Mouse (Mus musculus) intestine, embryonic 15.5 days (tissue): ENCODE measurements around the gene Parp9. TPM values are rescaled to one million over a fixed set of nuclear protein-coding genes. Genes with fewer than 3 reads are reported as not detected.
"Not testable (repeated sequence)": the region's sequence is repeated elsewhere in the genome, so short reads cannot be mapped to it uniquely, and the experiment has no call there.

Source experiments
- ATAC-seq: fragments of 200-750 bp; cut with Nextera tagmentation; 2 replicates; pipeline ENCODE4 v1.8.0; 2017; ENCODE audit warnings: moderate TSS enrichment, moderate library complexity
- H3K27ac ChIP-seq: fragments of 300-500 bp; sonication (generic); 2 replicates; pipeline ENCODE4 v1.5.1; 2015; ENCODE audit warnings: mild to moderate bottlenecking, inconsistent platforms
- H3K27me3 ChIP-seq: fragments of 300-500 bp; sonication (generic); replicated peaks from 2 replicates; pipeline ENCODE4 v1.6.1; 2015; ENCODE audit warnings: inconsistent platforms
- H3K36me3 ChIP-seq: fragments of 300-500 bp; sonication (generic); 2 replicates; pipeline ENCODE4 v1.6.1; 2015; ENCODE audit warnings: inconsistent platforms
- H3K4me1 ChIP-seq: fragments of 300-500 bp; sonication (generic); replicated peaks from 2 replicates; pipeline ENCODE4 v1.6.1; 2015; ENCODE audit warnings: inconsistent platforms
- H3K4me2 ChIP-seq: fragments of 300-500 bp; sonication (generic); replicated peaks from 2 replicates; pipeline ENCODE4 v1.6.1; 2015; ENCODE audit warnings: mild to moderate bottlenecking, inconsistent platforms
- H3K4me3 ChIP-seq: fragments of 300-500 bp; sonication (generic); replicated peaks from 2 replicates; pipeline ENCODE4 v1.5.1; 2015; ENCODE audit warnings: inconsistent platforms
- H3K9ac ChIP-seq: fragments of 300-500 bp; sonication (generic); 2 replicates; pipeline ENCODE4 v1.6.1; 2015; ENCODE audit warnings: inconsistent platforms
- H3K9me3 ChIP-seq: fragments of 300-500 bp; sonication (generic); 2 replicates; pipeline ENCODE4 v1.6.1; 2016; ENCODE audit warnings: inconsistent platforms
- WGBS: fragments of 180-500 bp; shearing (Covaris S2); methylation state at CpG from one replicate; pipeline ENCODE4 v1.1.7; 2015; 5-methylcytosine and 5-hydroxymethylcytosine counted together
- polyA plus RNA-seq: library from polyadenylated mRNA; unstranded; fragments of >200 nt; fragmentation: Nextera tagmentation; extraction: Ambion mirVana; gene quantifications from 2 replicates; pipeline ENCODE4 v1.2.1, GENCODE M21; 2015

The Parp9 gene
- polyA plus RNA-seq, 1 experiment from 2014 or later, result 14.0 TPM

DNA sequence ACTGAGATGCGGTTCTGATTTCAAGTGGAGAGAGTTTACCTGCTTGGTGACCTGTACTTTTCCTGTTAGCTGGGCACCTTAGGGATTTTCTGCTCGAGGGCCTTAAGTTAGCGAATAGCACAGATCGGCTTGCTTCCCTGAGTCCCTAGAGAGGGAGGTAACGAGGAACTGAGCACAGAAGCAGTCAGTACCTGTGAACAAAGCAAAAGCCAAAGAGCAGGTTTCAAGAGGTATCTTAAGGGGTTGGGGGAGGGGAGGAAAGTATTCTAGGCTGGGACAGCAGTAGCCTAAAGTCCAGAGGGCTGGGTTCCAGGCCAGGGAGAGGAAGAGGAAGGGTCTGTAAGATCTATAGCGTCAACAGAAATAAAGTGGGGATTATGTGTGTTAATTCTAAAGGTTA lies 991 bp downstream of the Parp9 start:
- Histone ChIP-seq H3K4me3 (peak overlapping the region; percentile 70), H3K27me3 (no peaks in the 10 kb centered on the region), H3K27ac (peak overlapping the region; percentile 79), H3K4me2 (peak overlapping the region; percentile 87), H3K36me3 (no peaks in the 10 kb centered on the region), H3K9me3 (no peaks in the 10 kb centered on the region), H3K4me1 (0 out of 2 replicates have a peak, but pooled peaks cover 7% of the 10 kb centered on the region), H3K9ac (peak overlapping the region; percentile 78)
- WGBS, result 8% methylated on average over 6 of the region's 6 CpGs
- ATAC-seq, result peak; percentile 68

DNA sequence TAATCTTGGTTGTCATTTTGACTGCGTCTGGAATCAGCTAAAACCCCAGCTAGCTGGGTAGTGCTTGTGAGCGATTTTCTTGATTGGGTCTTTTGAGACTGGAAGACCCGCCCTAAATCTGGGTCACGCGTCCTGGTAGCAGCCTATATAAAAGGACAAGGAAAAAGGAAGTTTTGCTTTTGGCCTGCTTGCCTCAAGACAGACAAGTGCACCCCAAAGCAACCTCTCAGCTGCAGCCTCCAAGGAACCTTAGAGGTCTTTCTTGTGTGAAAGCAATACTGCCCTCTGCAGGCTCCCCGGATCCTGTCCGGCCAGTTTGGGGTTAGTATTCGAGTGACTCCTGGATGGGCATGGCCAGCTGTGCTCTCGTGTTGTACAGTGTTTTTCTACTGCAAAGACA lies 1.4 kb downstream of the Parp9 start:
- H3K9me3 ChIP-seq, result no peaks in the 10 kb centered on the region
- 0 out of 2 replicates have a peak, but pooled peaks cover 7% of the 10 kb centered on the region for H3K4me1 ChIP-seq
- H3K4me2 ChIP-seq, result peak overlapping the region; percentile 87
- H3K36me3 ChIP-seq, result no peaks in the 10 kb centered on the region
- peak overlapping the region; percentile 70 for H3K4me3 ChIP-seq
- peak; percentile 78 for ATAC-seq
- 13% methylated on average over 9 of the region's 9 CpGs for WGBS
- H3K9ac ChIP-seq, result no peak overlapping the region
- H3K27me3 ChIP-seq, result no peaks in the 10 kb centered on the region
- peak overlapping the region; percentile 79; the same call in 1 of the 2 replicates for H3K27ac ChIP-seq

DNA sequence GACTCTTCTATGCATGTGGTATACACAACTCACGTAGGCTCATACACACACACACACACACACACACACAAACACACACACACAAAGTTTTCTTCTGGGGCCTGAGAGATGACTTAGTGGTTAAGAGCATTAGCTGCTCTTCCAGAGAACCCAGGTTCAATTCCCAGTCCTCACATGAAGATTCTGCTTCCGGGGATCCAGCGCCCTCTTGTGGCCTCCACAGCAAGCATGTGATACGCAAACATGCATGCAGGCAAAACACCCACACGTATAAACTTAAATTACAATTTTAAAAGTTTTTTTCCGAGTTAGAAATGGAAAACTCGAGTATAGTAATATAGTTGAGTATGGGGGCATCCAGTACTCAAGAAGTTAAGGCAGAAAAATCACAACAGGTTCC lies 3.1 kb downstream of the Parp9 start:
- Histone ChIP-seq H3K9me3 (no peaks in the 10 kb centered on the region), H3K27me3 (no peaks in the 10 kb centered on the region), H3K36me3 (no peaks in the 10 kb centered on the region), H3K9ac (no peak overlapping the region), H3K4me1 (0 out of 2 replicates have a peak, but pooled peaks cover 7% of the 10 kb centered on the region), H3K27ac (no peak overlapping the region), H3K4me3 (no peak overlapping the region), H3K4me2 (no peak overlapping the region)
- WGBS, result 87% methylated on average over 7 of the region's 7 CpGs
- no peak for ATAC-seq

DNA sequence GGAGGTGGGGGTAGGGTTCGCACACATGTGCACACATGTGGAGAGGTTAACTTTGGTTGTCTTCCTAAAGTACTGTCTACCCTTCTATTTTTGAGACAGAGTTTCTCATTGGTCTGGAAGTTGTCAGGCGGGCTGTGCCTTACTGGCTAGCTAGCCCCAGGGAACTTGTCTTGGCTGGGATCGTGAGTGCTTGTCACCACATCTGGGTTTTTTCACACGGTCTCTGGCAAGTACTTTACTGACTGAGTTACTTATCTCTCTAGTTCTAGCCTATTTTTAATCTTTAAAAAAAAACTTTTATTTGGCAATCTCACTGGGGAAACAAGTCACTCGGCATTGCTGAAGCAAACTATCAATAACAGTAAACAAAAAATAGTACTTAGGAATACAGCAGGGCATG lies 11.0 kb downstream of the Parp9 start:
- Histone ChIP-seq H3K9ac (no peak overlapping the region), H3K4me2 (no peak overlapping the region), H3K4me1 (no peaks in the 10 kb centered on the region), H3K9me3 (no peaks in the 10 kb centered on the region), H3K27me3 (no peaks in the 10 kb centered on the region), H3K36me3 (no peaks in the 10 kb centered on the region), H3K4me3 (no peak overlapping the region), H3K27ac (no peak overlapping the region)
- 70% methylated on average over 5 of the region's 5 CpGs for whole genome bisulfite sequencing
- ATAC-seq, result peak; percentile 47

DNA sequence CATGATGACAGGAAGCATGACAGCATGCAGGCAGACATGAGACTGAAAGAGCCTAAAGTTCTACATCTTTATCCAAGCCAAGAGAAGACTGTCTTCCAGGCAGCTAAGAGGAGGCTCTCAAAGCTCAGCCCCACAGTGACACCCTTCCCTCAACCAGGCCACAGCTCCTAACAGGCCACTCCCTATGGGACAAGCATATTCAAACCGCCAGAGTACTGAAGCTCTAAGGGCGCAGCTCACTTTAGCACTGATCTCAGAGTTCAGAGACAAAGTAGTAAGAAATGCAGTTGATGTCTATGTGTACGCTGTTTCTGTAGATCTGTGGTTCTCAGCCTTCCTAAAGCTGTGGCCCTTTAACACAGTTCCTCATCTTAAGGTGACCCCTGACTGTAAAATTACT lies 12.9 kb downstream of the Parp9 start:
- Histone ChIP-seq H3K4me2 (no peak overlapping the region), H3K27ac (no peak overlapping the region), H3K4me3 (no peak overlapping the region), H3K27me3 (no peaks in the 10 kb centered on the region), H3K4me1 (no peaks in the 10 kb centered on the region), H3K36me3 (no peaks in the 10 kb centered on the region), H3K9ac (no peak overlapping the region), H3K9me3 (no peaks in the 10 kb centered on the region)
- 84% methylated on average over 3 of the region's 3 CpGs for WGBS
- ATAC-seq, result no peak

DNA sequence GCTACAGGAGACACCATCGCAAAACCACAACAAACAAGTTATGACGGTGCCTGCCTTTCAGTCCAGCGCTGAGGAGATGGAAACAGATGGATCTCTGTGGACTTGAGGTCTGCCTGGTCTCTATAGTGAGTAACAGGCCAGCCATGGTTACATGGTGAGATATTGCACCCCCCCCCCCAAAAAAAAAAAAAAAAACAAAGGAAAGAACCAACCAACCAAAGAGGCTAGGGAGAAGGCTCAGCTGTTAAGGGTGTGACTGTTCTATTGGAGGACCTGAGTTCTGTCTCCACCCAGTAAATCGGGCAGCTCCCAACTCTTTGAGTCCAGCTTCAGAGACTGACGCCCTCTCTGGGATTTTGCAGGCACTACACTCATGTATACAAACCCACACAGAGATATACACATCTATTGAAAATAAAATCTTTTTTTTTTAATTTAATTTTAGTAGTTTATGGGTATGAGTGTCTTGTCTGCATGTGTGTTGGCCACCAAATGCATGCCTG lies 14.4 kb downstream of the Parp9 start:
- H3K36me3 ChIP-seq, result no peaks in the 10 kb centered on the region
- no peak overlapping the region for H3K4me3 ChIP-seq
- no peak for ATAC-seq
- H3K4me2 ChIP-seq, result no peak overlapping the region
- H3K27ac ChIP-seq, result no peak overlapping the region
- H3K9ac ChIP-seq, result no peak overlapping the region
- H3K9me3 ChIP-seq, result no peaks in the 10 kb centered on the region
- H3K4me1 ChIP-seq, result no peaks in the 10 kb centered on the region
- WGBS, result 88% methylated on average over 5 of the region's 5 CpGs
- H3K27me3 ChIP-seq, result no peaks in the 10 kb centered on the region

DNA sequence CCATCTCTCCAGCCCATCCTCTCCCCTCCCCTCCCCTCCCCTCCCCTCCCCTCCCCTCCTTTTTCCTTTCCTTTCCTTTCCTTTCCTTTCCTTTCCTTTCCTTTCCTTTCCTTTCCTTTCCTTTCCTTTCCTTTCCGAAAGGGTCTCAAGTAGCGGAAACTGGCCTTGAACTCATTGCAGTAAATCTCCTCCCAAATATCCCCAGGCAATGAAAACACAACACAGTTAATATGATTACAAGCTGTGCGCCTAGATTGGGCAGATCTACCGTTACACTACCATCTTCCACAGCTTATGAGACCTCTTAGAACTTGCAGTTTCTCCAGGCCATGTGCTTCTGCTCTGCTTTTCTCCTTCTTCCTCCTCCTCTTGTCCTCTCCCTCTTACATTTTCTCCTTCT lies 27.7 kb downstream of the Parp9 start:
- H3K9me3 ChIP-seq, H3K27me3 ChIP-seq, ATAC-seq, H3K27ac ChIP-seq, H3K9ac ChIP-seq, H3K36me3 ChIP-seq, H3K4me2 ChIP-seq, H3K4me3 ChIP-seq, H3K4me1 ChIP-seq: not testable (repeated sequence)
- WGBS, result 84% methylated on average over 3 of the region's 4 CpGs

DNA sequence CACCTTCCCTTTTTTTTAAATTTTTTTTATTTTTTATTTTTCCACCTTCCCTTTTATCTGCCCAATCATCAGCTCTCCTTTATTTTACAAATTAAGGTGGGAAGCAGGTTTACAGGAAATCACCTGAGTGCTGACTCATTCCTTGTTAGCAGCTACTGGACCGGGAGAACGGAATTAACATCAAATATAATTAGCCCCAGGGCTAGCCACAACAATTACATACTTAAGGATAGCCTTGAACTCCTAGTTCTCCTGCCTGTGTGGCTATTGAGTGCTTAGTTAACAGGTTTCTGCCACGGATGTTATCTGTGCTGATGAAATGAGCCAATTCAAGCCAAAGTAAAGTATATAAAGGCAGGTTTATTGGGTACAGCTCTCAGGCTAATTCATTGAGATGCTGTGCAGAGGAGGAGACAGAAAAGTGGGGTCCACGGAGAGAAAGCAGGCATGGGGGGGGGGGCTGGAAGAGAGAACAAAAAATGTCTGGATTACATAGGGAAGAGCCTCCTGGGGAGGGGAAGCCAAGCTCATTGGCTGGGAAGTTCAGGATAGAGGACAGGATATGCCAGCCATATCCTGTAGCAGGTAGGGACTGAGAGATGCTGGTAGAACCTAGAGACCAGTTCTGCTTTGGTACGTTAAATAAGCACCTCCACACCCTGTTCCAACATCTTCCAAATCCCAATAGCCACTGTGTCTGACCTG lies 28.3 kb downstream of the Parp9 start:
- Histone ChIP-seq H3K4me1 (no peaks in the 10 kb centered on the region), H3K4me2 (no peak overlapping the region), H3K27ac (no peak overlapping the region), H3K9me3 (no peaks in the 10 kb centered on the region), H3K9ac (no peak overlapping the region), H3K27me3 (no peaks in the 10 kb centered on the region), H3K36me3 (no peaks in the 10 kb centered on the region), H3K4me3 (no peak overlapping the region)
- no peak for ATAC-seq
- WGBS, result 52% methylated on average over 5 of the region's 5 CpGs

DNA sequence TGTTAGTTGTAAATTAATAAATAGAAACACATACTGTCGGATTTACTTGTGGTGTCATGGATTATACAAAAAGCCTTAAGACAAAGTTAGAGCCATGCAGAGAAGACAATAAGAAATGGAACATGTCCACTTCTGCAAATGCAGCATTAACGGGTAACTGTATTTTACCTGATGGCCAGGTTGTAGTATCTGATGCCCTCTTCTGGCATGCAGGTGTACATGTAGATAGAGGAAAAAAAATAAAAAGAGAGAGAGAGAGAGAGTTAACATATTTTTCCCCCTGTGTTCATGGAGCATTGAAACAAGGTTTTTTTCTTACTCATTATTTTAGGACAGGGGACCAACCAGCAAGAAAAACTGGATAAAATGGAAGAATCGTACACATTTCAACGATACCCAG lies 29.0 kb downstream of the Parp9 start:
- Histone ChIP-seq H3K4me1 (no peaks in the 10 kb centered on the region), H3K4me3 (no peak overlapping the region), H3K27ac (no peak overlapping the region), H3K36me3 (no peaks in the 10 kb centered on the region), H3K4me2 (no peak overlapping the region), H3K9ac (no peak overlapping the region), H3K9me3 (no peaks in the 10 kb centered on the region), H3K27me3 (no peaks in the 10 kb centered on the region)
- WGBS, result 85% methylated on average over 4 of the region's 4 CpGs
- no peak for ATAC-seq

DNA sequence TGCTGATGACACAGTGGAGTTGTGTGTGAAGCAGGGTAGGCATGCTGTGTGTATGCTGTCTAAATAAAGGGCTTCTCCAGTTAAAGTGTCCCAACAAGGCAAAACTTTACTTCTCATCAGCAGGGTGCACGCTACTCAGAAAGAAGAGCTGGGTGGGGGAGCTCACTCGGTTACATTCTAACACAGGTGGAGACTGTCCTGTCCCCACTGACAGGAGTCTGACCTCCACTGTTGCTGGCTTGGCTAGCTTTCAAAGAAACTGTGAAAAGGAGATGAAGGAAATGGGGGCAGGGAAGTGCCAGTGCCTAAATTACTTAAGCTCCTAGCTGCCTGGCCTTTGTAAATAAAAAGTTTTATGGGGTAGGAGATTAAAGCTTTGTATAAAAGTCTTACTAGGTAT lies 29.9 kb downstream of the Parp9 start:
- Histone ChIP-seq H3K4me3 (no peak overlapping the region), H3K9me3 (no peaks in the 10 kb centered on the region), H3K27me3 (no peaks in the 10 kb centered on the region), H3K4me2 (no peak overlapping the region), H3K27ac (no peak overlapping the region), H3K9ac (no peak overlapping the region), H3K4me1 (no peaks in the 10 kb centered on the region), H3K36me3 (no peaks in the 10 kb centered on the region)
- 18% methylated on average over 2 of the region's 2 CpGs for WGBS
- peak; percentile 60 for ATAC-seq

DNA sequence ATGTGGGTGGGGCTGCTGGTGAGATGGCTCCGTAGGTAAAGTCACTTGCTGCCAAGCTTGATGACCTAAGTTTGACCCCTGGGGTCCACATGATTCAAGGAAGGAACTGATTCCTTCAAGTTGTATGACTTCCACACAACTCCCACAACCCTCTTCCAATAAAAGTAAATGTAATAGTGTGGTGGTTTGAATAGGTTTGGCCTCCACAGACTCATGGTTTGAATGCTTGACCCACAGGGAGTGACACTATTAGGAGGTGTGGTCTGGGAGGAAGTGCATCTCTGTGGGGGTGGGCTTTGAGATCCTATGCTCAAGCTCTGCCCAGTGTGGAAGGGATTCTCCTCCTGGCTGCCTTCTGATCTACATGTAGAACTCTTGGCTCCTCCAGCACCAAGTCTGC lies 35.8 kb downstream of the Parp9 start:
- H3K36me3 ChIP-seq, result no peaks in the 10 kb centered on the region
- no peak overlapping the region for H3K4me3 ChIP-seq
- no peak overlapping the region for H3K27ac ChIP-seq
- H3K4me1 ChIP-seq, result no peaks in the 10 kb centered on the region
- H3K4me2 ChIP-seq, result no peak overlapping the region
- no peaks in the 10 kb centered on the region for H3K9me3 ChIP-seq
- 41% methylated on average over 1 of the region's 1 CpGs for WGBS
- no peaks in the 10 kb centered on the region for H3K27me3 ChIP-seq
- H3K9ac ChIP-seq, result no peak overlapping the region
- no peak for ATAC-seq

DNA sequence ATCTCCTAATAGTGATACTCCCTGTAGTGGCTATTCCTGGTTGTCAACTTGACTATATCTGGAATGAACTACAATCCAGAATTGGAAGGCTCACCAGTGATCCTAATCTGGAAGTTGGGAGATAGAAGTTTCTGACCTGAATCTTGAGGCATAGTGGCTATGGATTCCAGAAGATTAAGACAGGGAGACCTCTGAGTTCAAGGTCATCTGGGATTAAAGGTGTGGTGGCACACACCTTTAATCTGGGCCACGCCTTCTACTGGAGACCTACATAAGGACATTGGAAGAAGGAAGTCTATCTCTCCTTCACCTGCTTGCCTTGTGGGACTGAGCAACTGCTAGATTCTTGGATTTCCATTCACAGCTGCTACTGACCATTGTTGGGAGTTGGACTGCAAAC lies 40.2 kb downstream of the Parp9 start, which contains the start of gene Kpna1:
Kpna1 (plus strand) TSS at position 301 of the 400 bp plus-strand sequence.
- not testable (repeated sequence) for H3K9me3 ChIP-seq, H3K4me3 ChIP-seq
- WGBS, result 90% methylated on average over 1 of the region's 1 CpGs

DNA sequence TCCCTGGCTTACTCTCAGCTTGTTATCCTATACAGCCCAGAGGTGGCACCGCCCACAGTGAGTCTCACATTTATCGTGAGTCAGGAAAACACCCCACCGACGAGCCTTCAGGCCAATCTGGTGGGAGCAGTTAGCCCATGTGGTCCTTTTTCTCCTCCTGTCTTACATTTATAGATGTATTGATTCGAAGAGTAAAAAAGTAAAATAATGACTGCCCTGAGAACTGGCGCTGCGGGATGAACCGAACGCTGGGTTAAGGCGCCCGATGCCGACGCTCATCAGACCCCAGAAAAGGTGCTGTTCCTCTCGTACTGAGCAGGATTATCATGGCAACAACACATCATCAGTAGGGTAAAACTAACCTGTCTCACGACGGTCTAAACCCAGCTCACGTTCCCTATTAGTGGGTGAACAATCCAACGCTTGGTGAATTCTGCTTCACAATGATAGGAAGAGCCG lies 43.1 kb downstream of the Parp9 start:
- 51% methylated on average over 19 of the region's 19 CpGs for WGBS
- ATAC-seq, result peak; percentile 84
- peaks cover 5% of the 10 kb centered on the region; the same call in 1 of the 2 replicates for H3K4me1 ChIP-seq

More for the DNA sequence above, 40.2 kb downstream of the Parp9 start, which contains the start of gene Kpna1:
- not testable (repeated sequence) for H3K36me3 ChIP-seq, H3K4me1 ChIP-seq, H3K9ac ChIP-seq, H3K27ac ChIP-seq, H3K4me2 ChIP-seq, ATAC-seq, H3K27me3 ChIP-seq

More for the DNA sequence above, 43.1 kb downstream of the Parp9 start:
- Histone ChIP-seq H3K27ac (no peak overlapping the region), H3K36me3 (no peaks in the 10 kb centered on the region), H3K4me3 (no peak overlapping the region), H3K9ac (no peak overlapping the region), H3K4me2 (no peak overlapping the region), H3K9me3 (no peaks in the 10 kb centered on the region), H3K27me3 (no peaks in the 10 kb centered on the region)
